Mouse (Mus musculus) heart, embryonic 13.5 days (tissue): Measurements from ENCODE around the gene Olfr323. TPM values are rescaled to one million over a fixed set of nuclear protein-coding genes. Genes with fewer than 3 reads are reported as not detected.

Experiments used
- ATAC-seq: fragments of 200-750 bp; cut with Nextera tagmentation; 2 replicates; pipeline ENCODE4 v1.8.0; 2017; ENCODE audit warnings: moderate TSS enrichment; ENCODE audit not compliant: insufficient number of reproducible peaks, low FRiP score, low TSS enrichment; ENCODE audit errors: extremely low read depth
- H3K27ac ChIP-seq: fragments of 300-500 bp; sonication (generic); replicated peaks from 2 replicates; pipeline ENCODE4 v1.5.1; 2015; ENCODE audit warnings: moderate library complexity, mild to moderate bottlenecking, inconsistent platforms
- H3K27me3 ChIP-seq: fragments of 300-500 bp; sonication (generic); replicated peaks from 2 replicates; pipeline ENCODE4 v1.6.1; 2015; ENCODE audit warnings: mild to moderate bottlenecking, inconsistent platforms
- H3K36me3 ChIP-seq: fragments of 300-500 bp; sonication (generic); 2 replicates; pipeline ENCODE4 v1.6.1; 2015; ENCODE audit warnings: mild to moderate bottlenecking, inconsistent platforms
- H3K4me1 ChIP-seq: fragments of 300-500 bp; sonication (generic); 2 replicates; pipeline ENCODE4 v1.6.1; 2015; ENCODE audit warnings: inconsistent platforms
- H3K4me2 ChIP-seq: fragments of 300-500 bp; sonication (generic); 2 replicates; pipeline ENCODE4 v1.6.1; 2015; ENCODE audit warnings: inconsistent platforms, mild to moderate bottlenecking, moderate library complexity
- H3K4me3 ChIP-seq: fragments of 300-500 bp; sonication (generic); 2 replicates; pipeline ENCODE4 v1.5.1; 2015; ENCODE audit warnings: moderate library complexity, mild to moderate bottlenecking, inconsistent platforms
- H3K9ac ChIP-seq: fragments of 300-500 bp; sonication (generic); 2 replicates; pipeline ENCODE4 v1.6.1; 2015; ENCODE audit warnings: inconsistent platforms, mild to moderate bottlenecking, moderate library complexity
- H3K9me3 ChIP-seq: fragments of 300-500 bp; sonication (generic); 2 replicates; pipeline ENCODE4 v1.6.1; 2016; ENCODE audit warnings: inconsistent platforms
- WGBS: fragments of 180-500 bp; shearing (Covaris S2); methylation state at CpG from one replicate; pipeline ENCODE4 v1.1.7; 2015; ENCODE audit warnings: mixed read lengths; 5-methylcytosine and 5-hydroxymethylcytosine counted together
- polyA plus RNA-seq: library from polyadenylated mRNA; unstranded; fragments of >200 nt; fragmentation: Nextera tagmentation; extraction: Ambion mirVana; gene quantifications from 2 replicates; pipeline ENCODE4 v1.2.1, GENCODE M21; 2015

The Olfr323 gene
- polyA plus RNA-seq = not detected in 2 replicates

DNA sequence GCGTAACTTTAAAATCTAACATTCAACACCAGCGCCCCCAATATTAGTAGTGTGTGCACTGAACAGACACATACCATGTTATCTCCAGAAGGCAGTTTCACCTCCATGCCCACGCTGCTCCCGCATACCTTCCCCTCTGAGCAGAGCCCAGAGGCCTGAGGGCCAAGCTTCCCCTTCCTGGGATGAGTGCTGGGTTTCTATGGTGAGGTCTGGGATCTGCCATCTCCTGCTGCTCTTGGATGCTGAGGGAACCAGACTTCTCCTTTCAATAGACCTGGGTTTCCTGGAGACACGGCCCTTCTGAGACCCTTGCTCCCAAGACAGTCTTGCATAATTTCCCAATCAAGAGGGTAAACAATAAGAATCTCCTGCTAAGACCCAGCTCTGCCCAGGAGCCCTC is at the start of gene Olfr323:
Gene Olfr323 (minus strand): TSS at position 101 of the 400 bp plus-strand sequence.
- peaks cover 3% of the 10 kb centered on the region; the same call in 1 of the 2 replicates for H3K27me3 ChIP-seq
- H3K4me2 ChIP-seq = no peak within 1 kb of the TSS
- no peak within 1 kb of the TSS for H3K27ac ChIP-seq
- H3K4me1 ChIP-seq = no peaks in the 10 kb centered on the region
- no peaks in the 10 kb centered on the region for H3K36me3 ChIP-seq
- ATAC-seq = no peak
- H3K4me3 ChIP-seq = no peak within 1 kb of the TSS
- no peak within 1 kb of the TSS for H3K9ac ChIP-seq
- 66% methylated on average over 5 of the region's 5 CpGs for WGBS
- no peaks in the 10 kb centered on the region for H3K9me3 ChIP-seq

- ATAC-seq = no peak
- Histone ChIP-seq H3K9me3 (no peaks in the 10 kb centered on the region), H3K4me3 (no peak overlapping the region), H3K9ac (no peak overlapping the region), H3K27ac (no peak overlapping the region), H3K27me3 (no peaks in the 10 kb centered on the region), H3K36me3 (no peaks in the 10 kb centered on the region), H3K4me1 (no peaks in the 10 kb centered on the region), H3K4me2 (no peak overlapping the region)
- 51% methylated on average over 4 of the region's 4 CpGs for WGBS
Measured at GRCm38 (mm10) chr11:58671825-58672224, 41.5 kb upstream of the Olfr323 start.

DNA sequence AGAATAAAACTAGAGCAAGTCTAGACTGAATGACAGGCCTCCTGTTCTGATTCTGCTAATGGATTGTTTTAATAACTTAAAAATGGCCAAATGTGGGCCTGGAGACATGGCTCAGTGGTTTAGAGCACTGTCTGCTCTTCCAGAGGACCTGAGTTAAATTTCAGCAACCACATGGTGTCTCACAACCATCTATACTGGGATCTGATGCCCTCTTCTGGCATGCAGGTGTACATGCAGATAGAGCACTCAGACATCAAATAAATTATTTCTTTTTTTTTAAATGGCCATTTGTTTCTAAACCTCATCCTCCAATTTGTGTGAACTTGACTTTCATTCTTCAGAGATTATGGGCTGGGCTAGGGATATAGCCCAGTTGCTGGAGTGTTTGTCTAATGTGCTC is 39.0 kb upstream of the Olfr323 start:
- Histone ChIP-seq H3K27me3 (no peaks in the 10 kb centered on the region), H3K36me3 (no peaks in the 10 kb centered on the region), H3K9me3 (no peaks in the 10 kb centered on the region), H3K27ac (no peak overlapping the region), H3K9ac (no peak overlapping the region), H3K4me1 (no peaks in the 10 kb centered on the region), H3K4me2 (no peak overlapping the region), H3K4me3 (no peak overlapping the region)
- ATAC-seq = no peak

DNA sequence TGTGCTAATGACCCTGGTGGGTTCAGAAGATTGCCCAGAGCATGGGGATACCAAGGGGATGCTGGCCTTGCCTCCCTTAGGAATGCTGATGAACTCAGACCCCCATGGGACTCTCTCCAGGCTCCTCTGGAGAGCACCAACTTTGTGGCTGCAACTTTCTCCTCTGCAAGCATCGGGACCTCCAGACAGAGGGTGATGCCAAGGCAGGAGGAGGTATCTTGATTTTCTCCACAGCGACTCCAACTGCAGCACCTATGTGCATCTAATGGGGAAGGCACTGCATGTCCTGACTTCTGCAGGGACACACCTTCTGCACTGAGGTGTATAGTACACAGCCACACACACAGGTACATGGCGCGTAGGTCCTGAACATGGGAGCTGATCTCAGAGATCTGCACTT is 28.3 kb upstream of the Olfr323 start, which contains the start of gene Olfr322:
Gene Olfr322 (plus strand): TSS at position 187 of the 400 bp plus-strand sequence.
- H3K9ac ChIP-seq = no peak within 1 kb of the TSS
- no peaks in the 10 kb centered on the region for H3K36me3 ChIP-seq
- H3K4me1 ChIP-seq = no peaks in the 10 kb centered on the region
- no peak within 1 kb of the TSS for H3K27ac ChIP-seq
- H3K9me3 ChIP-seq = no peaks in the 10 kb centered on the region
- 83% methylated on average over 4 of the region's 4 CpGs for WGBS
- H3K4me3 ChIP-seq = no peak within 1 kb of the TSS
- H3K4me2 ChIP-seq = no peak within 1 kb of the TSS
- H3K27me3 ChIP-seq = no peaks in the 10 kb centered on the region
- no peak for ATAC-seq

GRCm38 (mm10) chr11:58655151-58655550 is 24.9 kb upstream of the Olfr323 start:
- 80% methylated on average over 3 of the region's 3 CpGs for WGBS
- no peaks in the 10 kb centered on the region for H3K9me3 ChIP-seq
- H3K4me2 ChIP-seq = no peak overlapping the region

DNA sequence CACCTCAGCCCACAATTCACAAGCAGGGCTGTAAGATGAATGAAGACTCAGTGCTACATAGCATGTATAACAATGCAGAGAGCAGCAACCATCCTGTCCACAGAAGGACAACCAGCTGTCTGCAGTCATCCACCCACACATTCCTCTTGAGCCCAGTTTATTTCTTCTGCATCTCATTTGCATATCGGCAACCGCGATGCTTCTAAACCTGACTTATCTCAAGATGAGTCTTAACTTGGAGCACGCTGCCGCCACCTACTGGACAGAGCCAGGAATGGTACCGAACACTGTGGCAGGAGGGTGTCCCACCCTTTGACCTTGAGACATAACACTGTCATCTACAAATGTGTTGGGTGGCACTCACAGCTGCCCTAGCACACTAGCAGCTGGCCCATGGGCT is 13.0 kb upstream of the Olfr323 start:
- H3K27ac ChIP-seq = no peak overlapping the region
- no peak overlapping the region for H3K9ac ChIP-seq
- peak overlapping the region; percentile 37 for H3K4me2 ChIP-seq
- H3K4me1 ChIP-seq = peaks cover 12% of the 10 kb centered on the region
- H3K4me3 ChIP-seq = no peak overlapping the region
- H3K36me3 ChIP-seq = no peaks in the 10 kb centered on the region
- no peak for ATAC-seq
- H3K27me3 ChIP-seq = peaks cover 44% of the 10 kb centered on the region
- H3K9me3 ChIP-seq = no peaks in the 10 kb centered on the region
- WGBS = 23% methylated on average over 6 of the region's 6 CpGs

More at GRCm38 (mm10) chr11:58655151-58655550, 24.9 kb upstream of the Olfr323 start:
- H3K4me3 ChIP-seq = no peak overlapping the region
- ATAC-seq = no peak
- H3K27me3 ChIP-seq = no peaks in the 10 kb centered on the region
- no peaks in the 10 kb centered on the region for H3K4me1 ChIP-seq
- no peak overlapping the region for H3K27ac ChIP-seq
- no peak overlapping the region for H3K9ac ChIP-seq
- no peaks in the 10 kb centered on the region for H3K36me3 ChIP-seq

- Histone ChIP-seq H3K4me2 (peak overlapping the region; percentile 86), H3K4me3 (peak overlapping the region; percentile 53), H3K9ac (no peak overlapping the region), H3K27me3 (peaks cover 54% of the 10 kb centered on the region), H3K36me3 (no peaks in the 10 kb centered on the region), H3K27ac (peak overlapping the region; percentile 71), H3K9me3 (no peaks in the 10 kb centered on the region), H3K4me1 (peaks cover 12% of the 10 kb centered on the region)
- peak; percentile 82 for ATAC-seq
- WGBS = 76% methylated on average over 13 of the region's 13 CpGs
Measured at GRCm38 (mm10) chr11:58641638-58642358, 11.5 kb upstream of the Olfr323 start.

- Histone ChIP-seq H3K27ac (peak overlapping the region; percentile 70), H3K4me2 (peak overlapping the region; percentile 86), H3K36me3 (no peaks in the 10 kb centered on the region), H3K9me3 (no peaks in the 10 kb centered on the region), H3K27me3 (peaks cover 55% of the 10 kb centered on the region), H3K9ac (peak overlapping the region; percentile 71; the same call in 1 of the 2 replicates), H3K4me3 (peak overlapping the region; percentile 53), H3K4me1 (peaks cover 12% of the 10 kb centered on the region)
- 31% methylated on average over 14 of the region's 14 CpGs for WGBS
- peak; percentile 66; the same call in 1 of the 2 replicates for ATAC-seq
Measured at GRCm38 (mm10) chr11:58641057-58641456, 10.8 kb upstream of the Olfr323 start.

- peak within 1 kb of the TSS; percentile 53 for H3K4me3 ChIP-seq
- peaks cover 12% of the 10 kb centered on the region for H3K4me1 ChIP-seq
- no peak for ATAC-seq
- peak within 1 kb of the TSS; percentile 71 for H3K9ac ChIP-seq
- peak within 1 kb of the TSS; percentile 86 for H3K4me2 ChIP-seq
- H3K27ac ChIP-seq = peak within 1 kb of the TSS; percentile 70
- 3% methylated on average over 34 of the region's 34 CpGs for WGBS
- H3K9me3 ChIP-seq = no peaks in the 10 kb centered on the region
- H3K27me3 ChIP-seq = peaks cover 56% of the 10 kb centered on the region
- H3K36me3 ChIP-seq = no peaks in the 10 kb centered on the region
Measured at GRCm38 (mm10) chr11:58640272-58640867, 10.1 kb upstream of the Olfr323 start, which contains the start of gene Trim58. Gene Trim58 (plus strand): TSS chr11:58640465.

DNA sequence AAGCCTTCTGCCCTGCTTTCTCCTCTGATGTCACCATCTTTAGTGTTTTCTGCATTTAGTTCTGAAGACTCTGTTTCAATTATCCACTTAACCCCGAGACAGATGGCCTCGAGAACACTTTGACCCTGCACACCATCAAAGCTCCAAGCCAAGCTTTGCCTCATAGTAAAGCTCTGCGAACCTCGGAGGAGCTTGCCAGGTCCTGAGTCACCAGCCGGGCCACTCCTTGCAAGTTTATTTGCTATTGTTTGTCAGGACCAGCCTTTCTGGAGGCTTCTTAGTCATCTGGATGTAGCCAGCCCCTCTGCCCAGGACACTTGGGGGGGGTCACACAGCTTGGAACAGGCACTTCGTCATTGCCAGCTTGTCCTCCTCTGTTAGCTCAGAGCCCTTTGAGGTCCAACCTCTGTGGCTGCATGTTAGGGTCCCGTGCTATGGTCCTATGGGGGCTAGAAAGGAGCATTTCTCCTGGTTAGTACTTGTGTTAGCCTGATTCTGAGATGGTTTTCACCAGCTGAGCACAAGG is 7.9 kb upstream of the Olfr323 start:
- no peak for ATAC-seq
- 68% methylated on average over 7 of the region's 7 CpGs for WGBS

GRCm38 (mm10) chr11:58636376-58636977 is 6.2 kb upstream of the Olfr323 start:
- 15% methylated on average over 4 of the region's 4 CpGs for WGBS
- no peaks in the 10 kb centered on the region for H3K36me3 ChIP-seq
- H3K4me1 ChIP-seq = peaks cover 12% of the 10 kb centered on the region
- no peak overlapping the region for H3K4me2 ChIP-seq
- H3K27me3 ChIP-seq = peaks cover 51% of the 10 kb centered on the region
- ATAC-seq = no peak
- no peaks in the 10 kb centered on the region for H3K9me3 ChIP-seq
- no peak overlapping the region for H3K27ac ChIP-seq
- H3K9ac ChIP-seq = no peak overlapping the region
- no peak overlapping the region for H3K4me3 ChIP-seq

More for the DNA sequence above, 7.9 kb upstream of the Olfr323 start:
- Histone ChIP-seq H3K27me3 (peaks cover 58% of the 10 kb centered on the region), H3K27ac (no peak overlapping the region), H3K4me2 (no peak overlapping the region), H3K4me3 (no peak overlapping the region), H3K9ac (no peak overlapping the region), H3K9me3 (no peaks in the 10 kb centered on the region), H3K36me3 (no peaks in the 10 kb centered on the region), H3K4me1 (peaks cover 12% of the 10 kb centered on the region)
